Mouse (Mus musculus) olfactory bulb, adult 2 months (tissue): ENCODE results near the gene Znfx1.

Experiments used
- CTCF ChIP-seq: fragments of 200-500 bp; IDR thresholded peaks from 2 replicates; pipeline ENCODE4 v1.5.1; 2012; ENCODE audit warnings: low read depth, mild to moderate bottlenecking, low read length, moderate library complexity; ENCODE audit not compliant: insufficient read depth
- POLR2A ChIP-seq: fragments of 200-500 bp; IDR thresholded peaks from 2 replicates; pipeline ENCODE4 v1.6.1; 2012; ENCODE audit warnings: mild to moderate bottlenecking, low read depth, low read length, moderate library complexity; ENCODE audit not compliant: insufficient read depth

DNA sequence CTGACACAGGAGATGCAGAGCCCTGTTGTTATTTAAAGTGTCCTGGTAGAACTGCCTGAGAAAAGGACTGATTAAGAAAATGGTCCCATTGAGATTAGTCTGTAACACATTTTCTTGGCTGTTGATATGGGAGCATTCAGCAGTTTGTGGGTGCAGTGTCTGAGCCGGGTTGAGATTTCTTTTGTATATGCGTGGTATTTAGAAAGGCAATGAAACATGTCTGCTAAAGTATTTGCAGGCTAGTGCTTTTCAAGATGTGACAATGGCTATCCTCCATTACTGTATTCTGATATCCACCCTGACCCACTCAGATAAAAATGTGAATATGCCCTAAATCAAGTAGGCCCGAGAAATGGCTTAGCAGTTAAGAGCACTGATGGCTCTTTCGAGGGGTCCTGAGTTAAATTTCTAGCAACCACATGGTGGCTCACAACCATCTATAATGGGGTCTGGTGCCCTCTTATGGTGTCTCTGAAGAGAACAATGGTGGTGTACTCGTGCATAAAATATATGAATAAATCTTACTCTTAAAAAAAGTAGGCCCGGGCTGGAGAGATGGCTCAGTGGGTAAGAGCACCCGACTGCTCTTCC lies 1.2 kb upstream of the Znfx1 start:
- TF ChIP-seq POLR2A (no peak), CTCF (no peak)
